Mouse (Mus musculus) B cell, adult 2 months (primary cell): ENCODE data around the gene Ppp6r1.
"Not testable (repeated sequence)": the region's sequence is repeated elsewhere in the genome, so short reads cannot be mapped to it uniquely, and the experiment has no call there.

Source experiments
- DNase-seq, 2 experiments: peaks; one replicate each; pipeline ENCODE4 v3.0.0; 2022

Gene Ppp6r1

GRCm38 (mm10) chr7:4612386-4612785 is 46.4 kb downstream of the Ppp6r1 start:
- no peak for DNase-seq

GRCm38 (mm10) chr7:4611921-4612341 is 46.9 kb downstream of the Ppp6r1 start:
- no peak for DNase-seq

DNA sequence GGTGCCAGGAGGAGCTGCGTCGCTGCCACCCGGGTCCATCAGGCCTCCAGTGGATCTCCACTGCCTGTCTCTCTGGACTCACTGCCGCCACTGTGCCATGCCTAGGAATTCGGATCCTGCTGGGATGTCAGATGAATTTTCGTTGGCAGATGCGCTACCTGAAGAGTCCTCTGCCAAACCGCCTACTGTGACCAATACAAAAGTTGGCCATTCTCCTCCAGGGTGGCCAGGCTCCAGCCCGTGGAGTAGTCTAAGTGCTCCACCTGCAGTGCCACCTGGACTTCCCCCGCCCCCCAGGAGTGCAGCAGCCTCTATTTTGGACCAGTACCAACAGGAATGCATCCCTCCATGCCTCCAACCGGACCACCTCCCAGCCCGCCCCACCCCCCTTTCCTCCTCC is 47.3 kb downstream of the Ppp6r1 start:
- DNase-seq: no peak

- no peak for DNase-seq
Observed at GRCm38 (mm10) chr7:4608002-4608401, 50.8 kb downstream of the Ppp6r1 start.

- no peak for DNase-seq
Observed at GRCm38 (mm10) chr7:4603873-4604272, 54.9 kb downstream of the Ppp6r1 start, which contains the start of gene Ptprh. Ptprh (minus strand) TSS chr7:4604041.

- no peak for DNase-seq
Observed at GRCm38 (mm10) chr7:4602969-4603368, 55.9 kb downstream of the Ppp6r1 start.

DNA sequence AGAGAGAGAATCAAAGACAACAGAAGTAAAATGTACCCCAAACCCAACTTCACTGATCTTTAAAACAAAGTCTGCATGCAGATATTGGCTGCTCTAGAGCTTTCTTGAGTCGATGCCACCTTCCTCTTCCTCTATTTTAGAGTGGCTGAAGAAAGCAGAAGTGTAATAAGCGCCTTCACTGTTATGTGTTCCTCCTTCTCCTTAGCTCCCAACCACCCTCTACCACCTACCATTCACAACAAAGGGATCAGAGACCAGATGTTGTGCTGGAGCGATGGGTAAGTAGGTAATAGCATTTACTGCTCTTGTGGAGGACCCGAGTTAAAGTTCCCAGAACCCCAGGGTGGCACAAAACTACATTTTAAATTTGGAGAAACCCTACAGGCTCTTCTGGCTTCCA is 61.8 kb downstream of the Ppp6r1 start:
- not testable (repeated sequence) for DNase-seq
